Mouse (Mus musculus) forebrain, embryonic 12.5 days (tissue): ENCODE results near the gene Ankrd2. TPM values are rescaled to one million over a fixed set of nuclear protein-coding genes. Genes with fewer than 3 reads are reported as not detected.

ENCODE experiments used
- ATAC-seq: fragments of 200-750 bp; cut with Nextera tagmentation; 2 replicates; pipeline ENCODE4 v1.8.0; 2017; ENCODE audit warnings: moderate TSS enrichment; ENCODE audit not compliant: low FRiP score
- H3K27ac ChIP-seq: fragments of 300-500 bp; sonication (generic); 2 replicates; pipeline ENCODE4 v1.5.1; 2016; ENCODE audit warnings: mild to moderate bottlenecking
- H3K27me3 ChIP-seq: fragments of 300-500 bp; sonication (generic); 2 replicates; pipeline ENCODE4 v1.6.1; 2016; ENCODE audit warnings: mild to moderate bottlenecking
- H3K36me3 ChIP-seq: fragments of 300-500 bp; sonication (generic); replicated peaks from 2 replicates; pipeline ENCODE4 v1.6.1; 2016; ENCODE audit warnings: mild to moderate bottlenecking
- H3K4me1 ChIP-seq: fragments of 300-500 bp; sonication (generic); 2 replicates; pipeline ENCODE4 v1.6.1; 2016
- H3K4me2 ChIP-seq: fragments of 300-500 bp; sonication (generic); 2 replicates; pipeline ENCODE4 v1.6.1; 2016; ENCODE audit warnings: mild to moderate bottlenecking, moderate library complexity
- H3K4me3 ChIP-seq: fragments of 300-500 bp; sonication (generic); replicated peaks from 2 replicates; pipeline ENCODE4 v1.5.1; 2016; ENCODE audit warnings: mild to moderate bottlenecking
- H3K9ac ChIP-seq: fragments of 300-500 bp; sonication (generic); 2 replicates; pipeline ENCODE4 v1.6.1; 2016; ENCODE audit warnings: mild to moderate bottlenecking
- H3K9me3 ChIP-seq: fragments of 300-500 bp; sonication (generic); 2 replicates; pipeline ENCODE4 v1.6.1; 2016
- WGBS: fragments of 180-500 bp; shearing (Covaris S2); methylation state at CpG from one replicate; pipeline ENCODE4 v1.1.7; 2016; 5-methylcytosine and 5-hydroxymethylcytosine counted together
- polyA plus RNA-seq: library from polyadenylated mRNA; unstranded; fragments of >200 nt; fragmentation: Nextera tagmentation; extraction: Ambion mirVana; gene quantifications from 2 replicates; pipeline ENCODE4 v1.2.1, GENCODE M21; 2016

Ankrd2 gene
- polyA plus RNA-seq, 1 experiment from 2014 or later, result 0.28 TPM

- Histone ChIP-seq H3K9ac (no peak overlapping the region), H3K4me1 (no peaks in the 10 kb centered on the region), H3K36me3 (0 out of 2 replicates have a peak, but pooled peaks cover 3% of the 10 kb centered on the region), H3K4me2 (no peak overlapping the region), H3K9me3 (no peaks in the 10 kb centered on the region), H3K27me3 (0 out of 2 replicates have a peak, but pooled peaks cover 7% of the 10 kb centered on the region), H3K4me3 (no peak overlapping the region), H3K27ac (no peak overlapping the region)
- no peak for ATAC-seq
- 89% methylated on average over 12 of the region's 12 CpGs for WGBS
These were observed 2.5 kb downstream of the Ankrd2 start for GRCm38 (mm10) chr19:42038310-42038709.

DNA sequence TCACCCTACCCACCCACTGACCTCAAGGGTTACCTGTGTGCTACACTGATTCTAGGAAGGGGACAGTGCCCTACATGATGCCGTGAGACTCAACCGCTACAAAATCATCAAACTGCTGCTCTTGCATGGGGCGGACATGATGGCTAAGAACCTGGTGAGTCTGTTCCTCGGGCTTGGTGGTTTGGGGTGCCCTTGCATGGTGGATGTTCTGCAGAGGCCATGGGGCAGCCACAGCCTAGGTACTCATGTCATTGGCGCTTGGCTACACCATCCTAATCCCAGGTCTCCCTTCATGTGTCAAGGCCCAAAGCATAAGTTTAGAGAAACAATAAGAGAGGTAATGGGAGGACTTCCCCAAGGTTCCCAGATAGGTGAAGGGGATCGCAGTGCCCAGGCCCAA, 8.2 kb downstream of the Ankrd2 start:
- Histone ChIP-seq H3K27me3 (0 out of 2 replicates have a peak, but pooled peaks cover 13% of the 10 kb centered on the region), H3K36me3 (no peaks in the 10 kb centered on the region), H3K27ac (no peak overlapping the region), H3K4me3 (no peak overlapping the region), H3K9ac (no peak overlapping the region), H3K4me1 (peaks cover 3% of the 10 kb centered on the region; the same call in 1 of the 2 replicates), H3K9me3 (no peaks in the 10 kb centered on the region), H3K4me2 (no peak overlapping the region)
- 95% methylated on average over 6 of the region's 6 CpGs for WGBS
- ATAC-seq, result no peak

- H3K4me3 ChIP-seq, result peak within 1 kb of the TSS; percentile 32
- peak; percentile 84 for ATAC-seq
- 0 out of 2 replicates have a peak within 1 kb of the TSS, but pooled peaks have one; percentile 5 for H3K9ac ChIP-seq
- 26% methylated on average over 23 of the region's 23 CpGs for WGBS
- no peaks in the 10 kb centered on the region for H3K9me3 ChIP-seq
- peaks cover 3% of the 10 kb centered on the region; the same call in 1 of the 2 replicates for H3K4me1 ChIP-seq
- peak within 1 kb of the TSS; percentile 53 for H3K4me2 ChIP-seq
- no peaks in the 10 kb centered on the region for H3K36me3 ChIP-seq
- H3K27me3 ChIP-seq, result 0 out of 2 replicates have a peak, but pooled peaks cover 8% of the 10 kb centered on the region
- no peak within 1 kb of the TSS for H3K27ac ChIP-seq
These were observed 9.7 kb downstream of the Ankrd2 start, which contains the start of gene Hoga1 for GRCm38 (mm10) chr19:42045269-42046102. TSS of gene Hoga1 (plus strand) at chr19:42045610.

DNA sequence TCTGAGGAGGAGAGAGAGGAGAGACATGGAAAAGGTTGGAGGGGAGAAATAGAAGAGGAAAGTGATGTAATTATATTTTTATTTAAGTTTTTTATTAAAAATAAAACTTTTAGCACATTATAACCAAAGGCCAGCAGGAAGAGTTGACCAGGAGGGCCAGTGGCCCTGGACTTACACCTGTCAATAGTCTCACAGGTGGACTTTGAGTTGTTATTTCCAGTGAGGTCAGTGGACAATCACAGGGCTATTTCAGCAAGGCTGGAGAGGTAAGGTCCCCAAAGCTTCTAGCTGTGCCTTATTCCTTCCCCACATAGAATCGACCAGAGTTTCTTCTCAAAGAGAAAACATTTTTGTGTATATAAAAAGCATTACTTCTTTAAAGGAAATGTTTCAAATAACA, 14.5 kb downstream of the Ankrd2 start:
- ATAC-seq, result no peak
- no peak overlapping the region for H3K27ac ChIP-seq
- H3K27me3 ChIP-seq, result 0 out of 2 replicates have a peak, but pooled peaks cover 6% of the 10 kb centered on the region
- no peak overlapping the region for H3K4me2 ChIP-seq
- H3K4me3 ChIP-seq, result no peak overlapping the region
- H3K9me3 ChIP-seq, result no peaks in the 10 kb centered on the region
- H3K9ac ChIP-seq, result no peak overlapping the region
- WGBS, result 79% methylated on average over 1 of the region's 1 CpGs
- H3K36me3 ChIP-seq, result no peaks in the 10 kb centered on the region
- peaks cover 3% of the 10 kb centered on the region; the same call in 1 of the 2 replicates for H3K4me1 ChIP-seq

DNA sequence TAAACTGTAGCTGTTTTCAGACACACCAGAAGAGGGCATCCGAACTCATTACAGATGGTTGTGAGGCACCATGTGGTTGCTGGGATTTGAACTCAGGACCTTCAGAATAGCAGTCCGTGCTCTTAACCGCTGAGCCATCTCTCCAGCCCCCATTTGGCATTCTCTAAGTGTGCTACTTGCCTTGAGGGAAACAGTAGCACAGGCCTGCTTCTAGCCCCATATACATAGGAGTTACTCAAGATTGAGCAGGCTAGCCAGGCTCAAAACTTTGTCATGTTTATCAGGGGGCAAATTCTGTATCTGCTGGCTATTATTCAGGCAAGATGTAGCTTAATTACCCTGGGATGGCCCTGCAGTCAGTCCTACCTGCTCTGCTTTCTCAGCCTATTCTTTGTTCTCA, 15.6 kb downstream of the Ankrd2 start:
- Histone ChIP-seq H3K36me3 (no peaks in the 10 kb centered on the region), H3K9me3 (no peaks in the 10 kb centered on the region), H3K27ac (no peak overlapping the region), H3K9ac (no peak overlapping the region), H3K4me1 (no peaks in the 10 kb centered on the region), H3K27me3 (no peaks in the 10 kb centered on the region), H3K4me3 (no peak overlapping the region), H3K4me2 (no peak overlapping the region)
- WGBS, result 86% methylated on average over 3 of the region's 3 CpGs
- ATAC-seq, result no peak

GRCm38 (mm10) chr19:42051948-42052347, 16.1 kb downstream of the Ankrd2 start, which contains the start of gene 4933411K16Rik:
TSS of gene 4933411K16Rik (plus strand) at chr19:42052248.
- WGBS, result 78% methylated on average over 4 of the region's 4 CpGs
- Histone ChIP-seq H3K4me2 (no peak within 1 kb of the TSS), H3K4me3 (no peak within 1 kb of the TSS), H3K4me1 (no peaks in the 10 kb centered on the region), H3K27ac (no peak within 1 kb of the TSS), H3K9me3 (no peaks in the 10 kb centered on the region), H3K27me3 (no peaks in the 10 kb centered on the region), H3K9ac (no peak within 1 kb of the TSS), H3K36me3 (no peaks in the 10 kb centered on the region)
- no peak for ATAC-seq

GRCm38 (mm10) chr19:42054255-42054654, 18.5 kb downstream of the Ankrd2 start:
- no peak for ATAC-seq
- no peaks in the 10 kb centered on the region for H3K4me1 ChIP-seq
- H3K9me3 ChIP-seq, result no peaks in the 10 kb centered on the region
- H3K4me3 ChIP-seq, result no peak overlapping the region
- no peak overlapping the region for H3K27ac ChIP-seq
- no peaks in the 10 kb centered on the region for H3K27me3 ChIP-seq
- WGBS, result 89% methylated on average over 6 of the region's 6 CpGs
- no peaks in the 10 kb centered on the region for H3K36me3 ChIP-seq
- no peak overlapping the region for H3K9ac ChIP-seq
- H3K4me2 ChIP-seq, result no peak overlapping the region

DNA sequence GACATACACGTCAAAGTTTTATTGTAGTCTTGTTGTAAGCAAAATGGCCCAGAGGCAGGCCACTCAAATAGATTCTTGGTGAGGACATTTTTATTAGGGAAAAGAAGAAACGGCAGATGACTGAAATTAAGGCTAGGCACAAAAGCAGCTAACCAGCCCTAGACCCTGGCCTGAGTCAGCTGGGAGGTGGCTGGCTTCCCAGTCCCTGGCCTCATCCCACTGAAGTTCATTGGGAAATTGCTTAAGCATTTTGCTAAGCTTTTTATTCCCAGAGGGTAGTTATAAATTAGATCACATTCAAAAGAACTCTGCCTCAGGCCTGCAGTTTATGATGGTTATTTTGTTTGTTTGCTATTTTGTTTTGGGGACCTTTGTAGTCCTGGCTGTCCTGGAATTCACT, 20.1 kb downstream of the Ankrd2 start:
- Histone ChIP-seq H3K4me1 (no peaks in the 10 kb centered on the region), H3K9me3 (no peaks in the 10 kb centered on the region), H3K9ac (no peak overlapping the region), H3K4me3 (no peak overlapping the region), H3K36me3 (no peaks in the 10 kb centered on the region), H3K4me2 (no peak overlapping the region), H3K27me3 (no peaks in the 10 kb centered on the region), H3K27ac (no peak overlapping the region)
- 82% methylated on average over 2 of the region's 2 CpGs for WGBS
- ATAC-seq, result no peak

DNA sequence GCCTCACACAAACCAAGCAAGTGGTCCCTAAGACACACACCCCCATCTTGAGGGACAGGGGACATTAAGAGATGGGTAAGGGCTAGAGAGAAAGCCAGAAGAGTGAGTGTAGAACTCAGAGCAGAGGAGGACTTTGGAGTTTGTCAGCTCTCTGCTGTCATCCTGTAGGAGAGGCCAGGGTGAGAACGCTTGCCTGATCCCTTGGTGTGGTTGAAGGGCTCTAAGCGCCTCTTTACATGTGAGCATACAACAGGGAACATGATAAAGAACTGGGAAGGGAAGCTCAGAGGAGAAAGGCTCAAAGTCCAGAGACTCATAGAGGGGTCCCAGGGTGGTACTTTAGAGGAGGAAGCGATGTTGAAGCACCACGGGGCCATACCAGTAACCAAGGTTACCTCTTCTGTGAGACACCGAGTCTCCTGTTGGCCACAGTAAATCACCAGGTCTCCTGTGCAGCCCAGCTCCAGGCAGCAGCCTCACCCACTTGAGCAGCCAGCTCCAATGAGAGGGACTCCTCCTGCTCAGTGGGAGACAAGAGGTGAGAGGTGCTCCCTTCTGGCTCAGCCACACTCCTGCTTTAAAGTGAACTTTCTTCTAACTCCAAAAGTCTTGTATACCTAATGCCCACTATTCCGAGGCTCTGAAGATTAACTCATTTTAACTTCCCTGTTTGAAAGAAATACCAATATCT, 21.1 kb downstream of the Ankrd2 start:
- 91% methylated on average over 6 of the region's 6 CpGs for WGBS
- Histone ChIP-seq H3K4me3 (no peak overlapping the region), H3K27ac (no peak overlapping the region), H3K36me3 (no peaks in the 10 kb centered on the region), H3K27me3 (no peaks in the 10 kb centered on the region), H3K9me3 (no peaks in the 10 kb centered on the region), H3K9ac (no peak overlapping the region), H3K4me1 (no peaks in the 10 kb centered on the region), H3K4me2 (no peak overlapping the region)
- no peak for ATAC-seq

DNA sequence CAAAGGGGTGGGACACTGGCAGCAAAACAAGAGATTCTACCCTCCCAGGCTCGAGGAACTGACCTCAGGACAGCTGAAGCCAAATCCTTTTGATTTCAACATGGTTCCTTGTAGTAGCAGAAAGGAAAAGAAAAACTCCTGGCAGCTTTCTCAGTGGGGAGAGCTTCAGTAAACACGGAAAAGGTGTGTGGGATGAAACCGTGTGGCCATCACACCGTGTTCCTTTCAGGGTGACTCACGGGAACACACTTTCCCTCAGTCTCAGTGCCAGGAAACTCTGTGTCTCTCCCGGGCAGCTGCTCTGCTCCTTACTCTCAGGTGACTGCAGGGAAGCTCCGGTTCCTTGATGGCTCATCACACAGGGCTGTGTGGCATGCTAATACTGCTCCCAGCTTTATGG, 22.6 kb downstream of the Ankrd2 start:
- H3K4me1 ChIP-seq, result no peaks in the 10 kb centered on the region
- no peak overlapping the region for H3K4me3 ChIP-seq
- H3K9me3 ChIP-seq, result no peaks in the 10 kb centered on the region
- H3K4me2 ChIP-seq, result no peak overlapping the region
- 73% methylated on average over 7 of the region's 7 CpGs for WGBS
- H3K27ac ChIP-seq, result no peak overlapping the region
- no peaks in the 10 kb centered on the region for H3K27me3 ChIP-seq
- ATAC-seq, result no peak
- H3K36me3 ChIP-seq, result no peaks in the 10 kb centered on the region
- H3K9ac ChIP-seq, result no peak overlapping the region

- H3K4me1 ChIP-seq, result no peaks in the 10 kb centered on the region
- ATAC-seq, result no peak
- H3K27ac ChIP-seq, result no peak overlapping the region
- 94% methylated on average over 7 of the region's 7 CpGs for WGBS
- no peaks in the 10 kb centered on the region for H3K9me3 ChIP-seq
- no peak overlapping the region for H3K4me2 ChIP-seq
- H3K27me3 ChIP-seq, result no peaks in the 10 kb centered on the region
- H3K36me3 ChIP-seq, result no peaks in the 10 kb centered on the region
- H3K9ac ChIP-seq, result no peak overlapping the region
- no peak overlapping the region for H3K4me3 ChIP-seq
These were observed 25.6 kb downstream of the Ankrd2 start for GRCm38 (mm10) chr19:42061443-42061842.

DNA sequence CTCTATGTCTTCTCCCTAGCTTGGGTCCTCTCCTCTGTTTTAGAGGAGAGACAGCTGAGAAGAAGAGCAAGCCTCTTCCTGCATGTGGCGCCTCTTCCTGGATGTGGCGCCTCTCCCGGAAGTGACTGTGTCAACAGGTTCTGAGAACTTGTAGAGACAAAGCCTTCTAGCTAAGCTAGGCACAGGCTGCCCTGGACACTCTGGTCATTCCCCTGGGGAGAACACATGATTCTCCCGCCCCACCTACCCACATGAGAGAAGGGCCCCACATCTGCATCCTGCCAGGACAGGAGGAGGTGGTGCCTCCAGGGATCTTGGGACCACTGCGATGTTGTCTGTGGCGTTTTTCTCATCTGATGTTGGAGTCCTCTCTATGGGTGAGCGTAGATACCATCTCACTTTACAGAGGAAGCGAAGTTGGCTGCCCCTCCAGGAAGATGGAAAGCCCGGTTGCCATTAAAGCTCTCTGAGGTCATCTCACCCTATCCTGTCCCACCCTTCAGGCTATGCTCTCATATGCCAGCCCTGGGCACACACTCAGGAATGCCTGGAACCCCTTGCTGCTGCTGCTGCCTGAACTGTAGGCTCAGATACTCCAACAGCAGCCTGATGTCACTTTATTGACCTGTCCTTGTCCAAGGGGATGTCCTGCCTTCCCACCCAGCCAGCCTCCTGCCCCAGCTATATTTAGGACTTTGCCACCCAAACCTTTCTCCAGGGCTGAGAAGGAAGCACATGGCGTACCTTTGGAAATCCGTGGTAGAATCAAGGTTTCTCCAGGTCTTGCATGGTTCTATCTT, 32.8 kb downstream of the Ankrd2 start:
- H3K27me3 ChIP-seq, result no peaks in the 10 kb centered on the region
- H3K9me3 ChIP-seq, result no peaks in the 10 kb centered on the region
- H3K4me1 ChIP-seq, result no peaks in the 10 kb centered on the region
- WGBS, result 83% methylated on average over 11 of the region's 11 CpGs
- H3K4me2 ChIP-seq, result no peak overlapping the region
- H3K27ac ChIP-seq, result no peak overlapping the region
- H3K9ac ChIP-seq, result no peak overlapping the region
- no peak overlapping the region for H3K4me3 ChIP-seq
- ATAC-seq, result no peak
- no peaks in the 10 kb centered on the region for H3K36me3 ChIP-seq
